Mouse (Mus musculus): Measurements from ENCODE around the gene Herc3. TPM values are rescaled to one million over a fixed set of nuclear protein-coding genes. Genes with fewer than 3 reads are reported as not detected.

Gene Herc3
- polyA plus RNA-seq, 1 experiment = not detected

DNA sequence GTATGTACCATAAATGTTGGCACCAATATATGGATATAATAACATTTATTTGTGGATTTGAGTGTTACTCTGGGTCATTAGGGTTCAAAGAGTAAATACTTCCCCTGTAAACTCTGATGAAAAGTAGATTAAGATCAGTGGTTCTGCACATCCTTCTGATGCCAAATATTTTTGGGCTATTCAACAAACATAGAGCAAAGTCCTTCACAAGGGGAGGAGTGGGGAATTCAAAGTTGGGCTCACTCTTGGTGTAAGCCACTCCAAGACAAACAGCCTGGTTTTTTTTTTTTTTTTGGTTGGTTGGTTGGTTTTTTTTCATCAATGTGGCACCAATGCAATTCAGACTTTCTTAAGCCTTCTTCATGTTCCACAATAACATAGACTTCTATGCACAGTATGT, 106.5 kb downstream of the Herc3 start:
- no peak for TF ChIP-seq POLR2A (IDR thresholded peaks at IDR 0.05; ENCODE audit: insufficient read depth, low read depth, low read length)
- no peak for TF ChIP-seq CTCF (IDR thresholded peaks at IDR 0.05; ENCODE audit: insufficient read depth, low read depth, low read length)
- Histone ChIP-seq H3K4me1 (ENCODE audit: control insufficient read depth, insufficient read depth, low read length) (peaks cover 2% of the 10 kb centered on the region; the same call in 1 of the 2 replicates), H3K27ac (ENCODE audit: insufficient read depth, low read depth, low read length) (no peak overlapping the region), H3K4me3 (ENCODE audit: insufficient read depth, low read depth, low read length) (no peak overlapping the region)

DNA sequence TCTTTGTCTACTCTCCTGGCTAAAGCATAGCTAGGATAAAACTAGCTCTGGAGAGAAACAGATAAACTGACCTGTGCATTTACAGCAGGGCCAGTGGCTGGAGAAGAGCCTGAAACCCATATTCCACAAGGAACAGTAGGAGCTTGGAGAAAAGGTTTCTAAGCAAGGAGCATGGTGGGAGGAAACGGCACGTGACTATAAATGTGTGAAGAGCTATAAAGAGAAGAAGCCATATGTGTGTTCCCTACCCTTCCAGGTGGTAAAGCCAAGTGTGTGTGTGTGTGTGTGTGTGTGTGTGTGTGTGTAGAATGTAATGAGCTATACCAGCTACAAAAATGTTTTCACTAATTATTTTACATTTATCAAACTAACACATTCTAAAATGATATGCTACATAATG, 111.0 kb downstream of the Herc3 start:
- H3K27ac ChIP-seq (ENCODE audit: insufficient read depth, low read depth, low read length) = no peak overlapping the region
- no peak for TF ChIP-seq POLR2A (IDR thresholded peaks at IDR 0.05; ENCODE audit: insufficient read depth, low read depth, low read length)
- H3K4me3 ChIP-seq (ENCODE audit: insufficient read depth, low read depth, low read length) = no peak overlapping the region

DNA sequence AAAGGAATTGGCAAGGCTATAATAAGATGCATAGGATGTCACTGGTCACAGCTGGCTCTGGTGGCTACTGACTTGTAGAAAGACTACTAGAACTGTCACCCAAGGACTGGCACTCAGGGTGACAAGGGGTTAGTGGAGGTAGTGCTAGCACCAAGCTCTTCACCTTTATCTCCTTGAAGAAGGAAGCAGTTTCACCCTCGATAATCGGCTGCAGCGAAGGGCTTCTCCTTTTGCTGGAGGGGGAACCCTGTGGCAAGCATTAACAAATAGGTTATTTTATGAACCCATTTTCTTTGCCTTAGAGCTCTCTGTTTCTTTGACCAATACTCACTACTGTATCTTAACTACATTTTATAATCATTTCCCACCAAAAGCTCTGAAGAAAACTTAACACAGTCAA, 112.7 kb downstream of the Herc3 start:
- TF ChIP-seq CTCF (IDR thresholded peaks at IDR 0.05; ENCODE audit: insufficient read depth, low read depth, low read length) (no peak), POLR2A (IDR thresholded peaks at IDR 0.05; ENCODE audit: insufficient read depth, low read depth, low read length) (no peak)
- Histone ChIP-seq H3K4me1 (ENCODE audit: control insufficient read depth, insufficient read depth, low read length) (no peaks in the 10 kb centered on the region), H3K4me3 (ENCODE audit: insufficient read depth, low read depth, low read length) (no peak overlapping the region), H3K27ac (ENCODE audit: insufficient read depth, low read depth, low read length) (no peak overlapping the region)
- 92% methylated on average over 3 of the region's 3 CpGs for WGBS

More for the DNA sequence above, 111.0 kb downstream of the Herc3 start:
- H3K4me1 ChIP-seq (ENCODE audit: control insufficient read depth, insufficient read depth, low read length) = no peaks in the 10 kb centered on the region
- 91% methylated on average over 2 of the region's 2 CpGs for WGBS

DNA sequence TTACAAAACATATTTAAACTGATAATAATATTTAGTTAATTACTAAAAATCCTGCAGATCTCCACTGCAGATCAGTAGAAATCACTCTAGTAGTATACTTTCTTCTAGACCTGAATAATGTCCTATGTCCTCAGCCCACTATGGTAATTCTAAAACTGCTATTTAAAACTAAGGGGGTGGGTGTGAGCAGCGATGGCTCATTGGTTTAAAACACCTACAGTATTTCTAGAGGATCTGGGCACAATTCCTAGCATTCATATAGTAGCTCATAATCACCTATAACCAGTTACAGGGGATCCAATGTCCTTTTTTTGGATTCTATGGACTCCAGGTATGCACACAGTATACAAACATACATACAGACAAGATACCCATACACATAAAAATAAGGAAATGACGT, 115.0 kb downstream of the Herc3 start:
- H3K4me1 ChIP-seq (ENCODE audit: control insufficient read depth, insufficient read depth, low read length) = no peaks in the 10 kb centered on the region
- 59% methylated on average over 2 of the region's 2 CpGs for WGBS
- no peak overlapping the region for H3K27ac ChIP-seq (ENCODE audit: insufficient read depth, low read depth, low read length)
- no peak overlapping the region for H3K4me3 ChIP-seq (ENCODE audit: insufficient read depth, low read depth, low read length)
- TF ChIP-seq CTCF (IDR thresholded peaks at IDR 0.05; ENCODE audit: insufficient read depth, low read depth, low read length) (no peak), POLR2A (IDR thresholded peaks at IDR 0.05; ENCODE audit: insufficient read depth, low read depth, low read length) (no peak)

DNA sequence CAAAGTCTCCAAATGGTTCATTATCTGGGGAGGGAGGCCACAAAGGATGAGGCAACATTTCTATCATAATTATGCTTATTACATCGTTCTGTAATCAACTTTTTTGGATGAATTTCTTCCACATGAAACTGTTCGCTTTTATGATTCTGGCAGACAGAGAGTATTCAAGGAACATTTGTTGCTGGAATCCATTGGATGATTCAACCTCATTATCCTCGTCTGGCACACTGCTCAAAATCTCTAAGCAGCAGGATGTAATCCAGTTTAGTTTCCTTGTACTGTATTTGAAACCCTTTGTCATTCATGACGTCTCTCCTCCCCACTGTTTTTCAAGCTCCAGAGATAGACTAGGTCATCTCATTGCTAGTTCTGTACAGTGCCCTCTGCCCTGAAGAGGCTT, 115.6 kb downstream of the Herc3 start:
- no peak overlapping the region for H3K4me3 ChIP-seq (ENCODE audit: insufficient read depth, low read depth, low read length)
- TF ChIP-seq CTCF (IDR thresholded peaks at IDR 0.05; ENCODE audit: insufficient read depth, low read depth, low read length) = no peak
- TF ChIP-seq POLR2A (IDR thresholded peaks at IDR 0.05; ENCODE audit: insufficient read depth, low read depth, low read length) = no peak
- 58% methylated on average over 4 of the region's 4 CpGs for WGBS
- no peak overlapping the region for H3K27ac ChIP-seq (ENCODE audit: insufficient read depth, low read depth, low read length)
- H3K4me1 ChIP-seq (ENCODE audit: control insufficient read depth, insufficient read depth, low read length) = no peaks in the 10 kb centered on the region

DNA sequence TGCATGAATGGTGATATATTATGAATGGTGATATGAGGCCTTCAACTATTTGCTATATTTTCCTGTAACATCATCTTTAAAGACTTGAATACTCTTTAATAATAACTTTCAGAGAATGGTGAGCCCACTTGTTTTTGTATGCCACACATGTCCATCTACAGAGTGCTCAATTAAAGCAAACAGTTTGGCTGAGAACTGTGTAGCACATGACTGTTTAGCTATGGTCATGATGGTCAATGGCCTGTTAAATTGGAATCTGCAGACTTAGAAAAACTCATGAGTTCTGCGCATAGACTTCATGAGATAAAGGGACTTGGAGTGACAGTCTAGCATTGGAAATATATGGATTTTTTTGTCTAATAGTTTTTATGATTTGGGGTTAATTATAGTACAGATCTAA, 119.1 kb downstream of the Herc3 start:
- WGBS = 89% methylated on average over 1 of the region's 1 CpGs
- Histone ChIP-seq H3K4me3 (ENCODE audit: insufficient read depth, low read depth, low read length) (no peak overlapping the region), H3K4me1 (ENCODE audit: control insufficient read depth, insufficient read depth, low read length) (no peaks in the 10 kb centered on the region), H3K27ac (ENCODE audit: insufficient read depth, low read depth, low read length) (no peak overlapping the region)
- no peak for TF ChIP-seq POLR2A (IDR thresholded peaks at IDR 0.05; ENCODE audit: insufficient read depth, low read depth, low read length)
- TF ChIP-seq CTCF (IDR thresholded peaks at IDR 0.05; ENCODE audit: insufficient read depth, low read depth, low read length) = no peak

DNA sequence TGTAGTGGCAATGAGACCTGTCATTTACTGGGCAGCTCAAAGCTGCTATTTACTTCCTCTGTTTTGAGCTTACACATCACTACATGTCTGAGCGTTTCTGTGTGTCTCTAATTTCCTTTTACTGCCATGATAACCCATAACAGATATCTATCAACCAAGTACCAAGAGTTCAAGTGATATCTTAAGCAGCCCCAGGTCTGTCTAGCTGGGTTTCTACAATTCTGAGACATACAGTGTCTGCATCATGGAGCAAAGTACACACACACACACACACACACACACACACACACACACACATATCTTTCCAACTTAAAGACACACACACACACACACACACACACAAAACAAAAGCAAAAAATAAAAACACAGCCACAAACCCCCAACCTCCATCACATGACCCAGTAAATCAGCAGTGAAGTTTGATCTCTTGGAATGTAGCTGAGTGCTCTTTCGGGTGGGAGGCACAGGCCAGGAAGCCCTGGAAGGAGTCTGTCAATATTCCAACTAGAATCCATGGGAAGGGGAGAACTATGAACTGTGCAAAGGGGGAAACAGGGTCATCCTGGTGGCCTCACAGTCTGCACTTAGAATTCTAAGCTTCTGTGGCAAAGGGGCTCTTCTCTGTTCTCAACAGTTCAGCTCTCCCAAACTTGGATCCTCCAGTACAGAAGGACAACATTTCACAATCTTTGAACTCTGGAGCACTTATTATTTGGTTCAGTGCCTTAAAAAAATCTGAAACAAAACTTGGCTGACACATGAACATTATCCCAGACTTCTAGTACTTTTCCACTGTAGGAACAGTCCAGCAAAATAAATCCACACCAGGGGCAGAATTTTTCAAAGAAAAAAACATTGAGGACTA, 120.1 kb downstream of the Herc3 start:
- Histone ChIP-seq H3K4me1 (ENCODE audit: control insufficient read depth, insufficient read depth, low read length) (no peaks in the 10 kb centered on the region), H3K4me3 (ENCODE audit: insufficient read depth, low read depth, low read length) (no peak overlapping the region), H3K27ac (ENCODE audit: insufficient read depth, low read depth, low read length) (no peak overlapping the region)
- 82% methylated on average over 2 of the region's 2 CpGs for WGBS
- no peak for TF ChIP-seq POLR2A (IDR thresholded peaks at IDR 0.05; ENCODE audit: insufficient read depth, low read depth, low read length)

DNA sequence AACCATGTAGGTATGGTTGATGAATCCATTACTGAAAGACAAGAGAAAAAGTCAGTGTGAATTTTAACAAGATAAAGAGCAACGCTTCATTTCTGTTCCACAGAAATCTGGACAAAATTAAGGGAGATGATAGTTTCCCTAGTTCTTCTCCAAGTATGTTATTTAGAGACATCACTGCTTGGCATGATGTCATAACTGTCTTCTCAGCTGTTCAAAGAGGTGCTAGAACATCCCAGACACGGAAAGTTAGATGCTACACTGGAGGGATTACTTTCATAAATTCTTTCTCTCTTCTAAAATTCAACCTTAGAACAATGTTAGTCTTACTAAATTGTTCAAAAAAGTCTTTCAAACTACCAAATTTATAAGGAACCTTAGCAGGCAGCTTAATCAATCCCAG, 129.3 kb downstream of the Herc3 start:
- no peak overlapping the region for H3K4me3 ChIP-seq (ENCODE audit: insufficient read depth, low read depth, low read length)
- peaks cover 3% of the 10 kb centered on the region for H3K4me1 ChIP-seq (ENCODE audit: control insufficient read depth, insufficient read depth, low read length)
- no peak for TF ChIP-seq CTCF (IDR thresholded peaks at IDR 0.05; ENCODE audit: insufficient read depth, low read depth, low read length)
- no peak for TF ChIP-seq POLR2A (IDR thresholded peaks at IDR 0.05; ENCODE audit: insufficient read depth, low read depth, low read length)
- H3K27ac ChIP-seq (ENCODE audit: insufficient read depth, low read depth, low read length) = no peak overlapping the region
- 86% methylated on average over 2 of the region's 2 CpGs for WGBS

DNA sequence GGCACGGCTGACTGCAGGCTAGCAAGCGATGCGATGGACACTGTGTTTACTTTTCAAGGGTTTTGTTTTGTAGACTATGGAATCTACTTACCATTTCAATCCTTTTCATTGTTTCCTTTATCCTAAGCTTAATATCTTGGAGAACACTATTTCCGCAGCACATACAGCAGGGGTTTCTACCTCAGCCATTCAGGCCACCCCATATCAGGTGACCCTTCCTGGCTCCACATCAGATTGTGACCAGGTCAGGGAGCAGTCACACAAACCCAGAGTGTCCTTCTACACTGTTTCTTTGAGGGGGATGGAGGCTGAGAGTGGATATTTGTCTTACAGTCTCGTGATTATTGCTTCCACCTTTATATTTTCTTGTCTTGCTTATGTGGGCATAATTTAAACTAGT, 131.4 kb downstream of the Herc3 start:
- Histone ChIP-seq H3K4me3 (ENCODE audit: insufficient read depth, low read depth, low read length) (no peak overlapping the region), H3K4me1 (ENCODE audit: control insufficient read depth, insufficient read depth, low read length) (peaks cover 3% of the 10 kb centered on the region), H3K27ac (ENCODE audit: insufficient read depth, low read depth, low read length) (no peak overlapping the region)
- WGBS = 91% methylated on average over 5 of the region's 5 CpGs
- TF ChIP-seq POLR2A (IDR thresholded peaks at IDR 0.05; ENCODE audit: insufficient read depth, low read depth, low read length) (no peak), CTCF (IDR thresholded peaks at IDR 0.05; ENCODE audit: insufficient read depth, low read depth, low read length) (no peak)
